Mouse (Mus musculus) kidney, adult 2 months (tissue): ENCODE measurements around the gene Kdm6a.

ENCODE experiments used
- CTCF ChIP-seq: fragments of 200-500 bp; conservative IDR thresholded peaks from 2 replicates; pipeline ENCODE4 v1.5.1; 2011; ENCODE audit warnings: low read depth, mild to moderate bottlenecking, control low read depth, low read length, moderate library complexity, mixed read lengths; ENCODE audit not compliant: insufficient read depth, insufficient read length
- POLR2A ChIP-seq: fragments of 200-500 bp; IDR thresholded peaks from one replicate; pipeline ENCODE4 v1.6.1; 2011; ENCODE audit warnings: low read depth, low read length, control low read depth

GRCm38 (mm10) chrX:18239572-18239971 lies 77.2 kb downstream of the Kdm6a start:
- TF ChIP-seq CTCF (no peak), POLR2A (no peak)
